Mouse (Mus musculus): ENCODE data around the gene Spata5. TPM values are rescaled to one million over a fixed set of nuclear protein-coding genes. Genes with fewer than 3 reads are reported as not detected.

Gene Spata5
- total and polyA plus RNA-seq, 3 experiments: 33.5 to 67.6 TPM; not detected in 1

- H3K79me2 ChIP-seq (ENCODE audit: control insufficient read depth, insufficient read depth, low read length, poor library complexity): no peaks in the 10 kb centered on the region
Measured at GRCm38 (mm10) chr3:37397646-37398045, 22.1 kb upstream of the Spata5 start.

GRCm38 (mm10) chr3:37398661-37399395 is 20.9 kb upstream of the Spata5 start:
- H3K79me2 ChIP-seq (ENCODE audit: control insufficient read depth, insufficient read depth, low read length, poor library complexity): no peaks in the 10 kb centered on the region
- no peaks in the 10 kb centered on the region for H3K36me3 ChIP-seq (ENCODE audit: control insufficient read depth in 1 of 2, insufficient read depth in 2 of 2, low read length in 2 of 2)
- H3K27me3 ChIP-seq (ENCODE audit: control insufficient read depth in 1 of 2, insufficient read depth in 2 of 2, low read length in 2 of 2): no peaks in the 10 kb centered on the region
- H3K27ac ChIP-seq (ENCODE audit: control insufficient read depth, low read depth, low read length): no peak overlapping the region
- H3K9ac ChIP-seq (ENCODE audit: control insufficient read depth, low read depth, low read length, poor library complexity, severe bottlenecking): no peak overlapping the region
- H3K4me1 ChIP-seq (ENCODE audit: control insufficient read depth in 1 of 2, insufficient read depth in 2 of 2, low read length in 2 of 2): peaks cover 0 to 6% of the 10 kb centered on the region in 2 experiments; a peak in 1 of 4 replicates
- DNase-seq (ENCODE audit: low read depth, low spot score): peak; percentile 70
- TF ChIP-seq JUND (IDR thresholded peaks at IDR 0.05; ENCODE audit: low read depth, low read length) (no peak), MAX (IDR thresholded peaks at IDR 0.05; ENCODE audit: low read length) (no peak), USF2 (IDR thresholded peaks at IDR 0.05; ENCODE audit: borderline replicate concordance in 1 of 2, insufficient read depth in 1 of 2, low read depth in 1 of 2, low read length in 2 of 2) (no peak), KAT2A (conservative IDR thresholded peaks at IDR 0.05; ENCODE audit: low read depth, low read length) (no peak), ZMIZ1 (IDR thresholded peaks at IDR 0.05; ENCODE audit: low read depth, low read length) (no peak), TCF12 (IDR thresholded peaks at IDR 0.05; ENCODE audit: low read depth, low read length) (peak; percentile 55; the same call in 1 of the 2 replicates), ETS1 (IDR thresholded peaks at IDR 0.05; ENCODE audit: low read depth, low read length) (peak; percentile 79), NELFE (IDR thresholded peaks at IDR 0.05; ENCODE audit: low read depth, low read length) (no peak), MYB (IDR thresholded peaks at IDR 0.05; ENCODE audit: low read depth, low read length) (no peak), EP300 (IDR thresholded peaks at IDR 0.05; ENCODE audit: low read depth in 1 of 2, low read length in 2 of 2) (peak in 1 of 2 experiments; percentile 66; a peak in 2 of 4 replicates), CHD1 (IDR thresholded peaks at IDR 0.05; ENCODE audit: low read depth, low read length) (no peak), MYC (IDR thresholded peaks at IDR 0.05; ENCODE audit: low read depth, low read length) (no peak), CHD2 (IDR thresholded peaks at IDR 0.05; ENCODE audit: low read length) (no peak), MAFK (IDR thresholded peaks at IDR 0.05; ENCODE audit: borderline replicate concordance, low read depth, low read length) (no peak), RAD21 (IDR thresholded peaks at IDR 0.05; ENCODE audit: low read depth, low read length) (no peak), GATA1 (IDR thresholded peaks at IDR 0.05; ENCODE audit: low read depth, low read length) (0 out of 2 replicates have a peak, but pooled peaks have one; percentile 23), RCOR1 (IDR thresholded peaks at IDR 0.05; ENCODE audit: low read depth, low read length) (no peak), USF1 (IDR thresholded peaks at IDR 0.05; ENCODE audit: low read depth, low read length) (no peak)
- H3K4me3 ChIP-seq (ENCODE audit: control insufficient read depth in 1 of 2, insufficient read depth in 1 of 2, low read depth in 2 of 2, low read length in 2 of 2): no peak overlapping the region
- no peaks in the 10 kb centered on the region for H3K9me3 ChIP-seq (replicated peaks; ENCODE audit: insufficient read depth, low read length)

More at GRCm38 (mm10) chr3:37397646-37398045, 22.1 kb upstream of the Spata5 start:
- H3K9ac ChIP-seq (ENCODE audit: control insufficient read depth, low read depth, low read length, poor library complexity, severe bottlenecking): no peak overlapping the region
- H3K27me3 ChIP-seq (ENCODE audit: control insufficient read depth in 1 of 2, insufficient read depth in 2 of 2, low read length in 2 of 2): no peaks in the 10 kb centered on the region
- H3K36me3 ChIP-seq (ENCODE audit: control insufficient read depth in 1 of 2, insufficient read depth in 2 of 2, low read length in 2 of 2): no peaks in the 10 kb centered on the region
- H3K27ac ChIP-seq (ENCODE audit: control insufficient read depth, low read depth, low read length): no peak overlapping the region
- H3K9me3 ChIP-seq (replicated peaks; ENCODE audit: insufficient read depth, low read length): no peaks in the 10 kb centered on the region
- H3K4me1 ChIP-seq (ENCODE audit: control insufficient read depth in 1 of 2, insufficient read depth in 2 of 2, low read length in 2 of 2): peaks cover 0 to 6% of the 10 kb centered on the region in 2 experiments; a peak in 1 of 4 replicates
- no peak for DNase-seq (ENCODE audit: low read depth, low spot score)
- TF ChIP-seq POLR2A (IDR thresholded peaks at IDR 0.05; ENCODE audit: control insufficient read depth in 1 of 2, insufficient read depth in 1 of 2, low read depth in 1 of 2, low read length in 2 of 2, poor library complexity in 1 of 2): no peak
- no peak for TF ChIP-seq NELFE (IDR thresholded peaks at IDR 0.05; ENCODE audit: low read depth, low read length)
- no peak for TF ChIP-seq POLR2AphosphoS2 (IDR thresholded peaks at IDR 0.05; ENCODE audit: low read length)
- TF ChIP-seq TCF12 (IDR thresholded peaks at IDR 0.05; ENCODE audit: low read depth, low read length): no peak
- TF ChIP-seq MAZ (IDR thresholded peaks at IDR 0.05; ENCODE audit: low read depth, low read length): no peak
- no peak for TF ChIP-seq ZKSCAN1 (IDR thresholded peaks at IDR 0.05; ENCODE audit: low read depth, low read length)
- TF ChIP-seq POLR2AphosphoS5 (IDR thresholded peaks at IDR 0.05; ENCODE audit: borderline replicate concordance, low read depth, low read length): no peak
- no peak overlapping the region for H3K4me3 ChIP-seq (ENCODE audit: control insufficient read depth in 1 of 2, insufficient read depth in 1 of 2, low read depth in 2 of 2, low read length in 2 of 2)

All from MEL (cell line).